Mouse (Mus musculus): ENCODE measurements at regions not wholly inside any gene's neighbourhood (a gene's known extent, or its start where the extent isn't known, plus 50 kb on each side); places are given as distances from the start of the nearest gene placed in this dataset.

DNA sequence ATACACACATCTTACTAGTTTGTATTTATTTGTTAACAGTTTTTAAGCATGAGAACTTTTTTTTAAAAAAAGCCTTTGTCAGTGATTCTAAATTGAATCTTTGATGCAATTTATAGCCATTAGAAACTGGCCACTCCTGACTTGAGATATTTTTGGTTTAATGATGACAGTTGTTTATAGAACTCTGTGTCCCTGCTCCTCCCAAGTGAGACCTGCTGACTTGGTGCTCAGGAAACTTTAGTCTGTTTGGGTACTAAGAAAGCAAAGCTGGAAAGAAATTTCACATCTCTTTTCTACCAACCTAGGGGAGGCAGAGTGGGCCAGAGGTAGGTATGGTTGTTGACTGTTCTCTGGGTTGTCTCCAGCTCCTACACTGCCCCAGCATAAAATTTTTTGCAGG, 214.0 kb upstream of the Nampt start:
- Histone ChIP-seq H3K27ac (peak overlapping the region; percentile 87), H3K27me3 (ENCODE audit: control insufficient read depth, insufficient read depth, low read length) (no peaks in the 10 kb centered on the region), H3K4me1 (ENCODE audit: control insufficient read depth, insufficient read depth, low read length) (peaks cover 3% of the 10 kb centered on the region; the same call in 1 of the 2 replicates), H3K36me3 (ENCODE audit: control insufficient read depth, insufficient read depth, low read length) (no peaks in the 10 kb centered on the region), H3K79me2 (replicated peaks; ENCODE audit: control insufficient read depth, insufficient read depth, low read length) (no peaks in the 10 kb centered on the region), H3K9ac (ENCODE audit: low read depth, low read length) (no peak overlapping the region), H3K4me3 (no peak overlapping the region)
- peak in 1 of 2 experiments; percentile 5 for DNase-seq
- intact Hi-C loops (cut with DNase I), result no loop called here
- TF ChIP-seq EP300 (IDR thresholded peaks at IDR 0.05; ENCODE audit: insufficient read depth, low read depth, low read length) (no peak), POLR2A (IDR thresholded peaks at IDR 0.05; ENCODE audit: insufficient read depth, low read depth, low read length) (no peak), CTCF (IDR thresholded peaks at IDR 0.05) (no peak)

- WGBS, result 73% methylated on average over 3 of the region's 3 CpGs
Measured at GRCm38 (mm10) chr12:32615000-32615399, 204.3 kb upstream of the Nampt start.

DNA sequence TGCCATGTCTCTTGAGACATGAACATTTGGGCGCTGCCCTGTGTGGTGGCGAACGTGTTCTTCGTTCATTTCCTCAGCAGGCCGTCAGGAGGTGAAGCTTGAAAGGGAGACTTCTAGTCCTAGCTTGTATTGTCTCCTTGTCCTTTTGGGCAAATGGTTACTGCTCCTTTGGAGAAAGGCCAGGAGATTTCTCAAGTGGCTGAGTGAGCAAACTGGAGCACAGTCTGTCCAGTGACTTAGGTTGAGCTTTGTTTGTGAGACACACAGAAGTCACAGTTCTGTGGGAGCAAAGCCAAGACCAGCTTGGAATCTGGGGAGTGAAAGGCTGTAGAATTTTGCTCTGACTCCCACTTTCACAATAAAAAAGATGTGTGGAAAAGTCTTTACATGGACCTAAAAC, 203.3 kb upstream of the Nampt start:
- Histone ChIP-seq H3K27ac (no peak overlapping the region), H3K79me2 (replicated peaks; ENCODE audit: control insufficient read depth, insufficient read depth, low read length) (no peaks in the 10 kb centered on the region), H3K4me1 (ENCODE audit: control insufficient read depth, insufficient read depth, low read length) (peaks cover 1% of the 10 kb centered on the region), H3K4me3 (no peak overlapping the region), H3K36me3 (ENCODE audit: control insufficient read depth, insufficient read depth, low read length) (no peaks in the 10 kb centered on the region), H3K27me3 (ENCODE audit: control insufficient read depth, insufficient read depth, low read length) (no peaks in the 10 kb centered on the region), H3K9ac (ENCODE audit: low read depth, low read length) (no peak overlapping the region)
- 76% methylated on average over 5 of the region's 5 CpGs for WGBS
- DNase-seq, result peak in 1 of 2 experiments; percentile 29
- intact Hi-C loops (cut with DNase I), result no loop called here
- TF ChIP-seq POLR2A (IDR thresholded peaks at IDR 0.05; ENCODE audit: insufficient read depth, low read depth, low read length) (no peak), CTCF (IDR thresholded peaks at IDR 0.05) (no peak), EP300 (IDR thresholded peaks at IDR 0.05; ENCODE audit: insufficient read depth, low read depth, low read length) (no peak)

More at GRCm38 (mm10) chr12:32615000-32615399, 204.3 kb upstream of the Nampt start:
- H3K4me3 ChIP-seq, result no peak overlapping the region
- DNase-seq, result no peak
- intact Hi-C loops (cut with DNase I), result no loop called here
- H3K9ac ChIP-seq (ENCODE audit: low read depth, low read length), result no peak overlapping the region
- H3K79me2 ChIP-seq (replicated peaks; ENCODE audit: control insufficient read depth, insufficient read depth, low read length), result no peaks in the 10 kb centered on the region
- no peak overlapping the region for H3K27ac ChIP-seq
- H3K36me3 ChIP-seq (ENCODE audit: control insufficient read depth, insufficient read depth, low read length), result no peaks in the 10 kb centered on the region
- H3K27me3 ChIP-seq (ENCODE audit: control insufficient read depth, insufficient read depth, low read length), result no peaks in the 10 kb centered on the region
- TF ChIP-seq POLR2A (IDR thresholded peaks at IDR 0.05; ENCODE audit: insufficient read depth, low read depth, low read length), result no peak
- TF ChIP-seq EP300 (IDR thresholded peaks at IDR 0.05; ENCODE audit: insufficient read depth, low read depth, low read length), result no peak
- no peak for TF ChIP-seq CTCF (IDR thresholded peaks at IDR 0.05)
- peaks cover 1% of the 10 kb centered on the region for H3K4me1 ChIP-seq (ENCODE audit: control insufficient read depth, insufficient read depth, low read length)

- Histone ChIP-seq H3K27me3 (ENCODE audit: control insufficient read depth, insufficient read depth, low read length) (no peaks in the 10 kb centered on the region), H3K36me3 (ENCODE audit: control insufficient read depth, insufficient read depth, low read length) (no peaks in the 10 kb centered on the region), H3K79me2 (replicated peaks; ENCODE audit: control insufficient read depth, insufficient read depth, low read length) (no peaks in the 10 kb centered on the region), H3K9ac (ENCODE audit: low read depth, low read length) (no peak overlapping the region), H3K4me3 (no peak overlapping the region), H3K4me1 (ENCODE audit: control insufficient read depth, insufficient read depth, low read length) (no peaks in the 10 kb centered on the region; the same call in 1 of the 2 replicates), H3K27ac (no peak overlapping the region)
- 58% methylated on average over 1 of the region's 1 CpGs for WGBS
- no peak for DNase-seq
- intact Hi-C loops (cut with DNase I), result no loop called here
- TF ChIP-seq CTCF (IDR thresholded peaks at IDR 0.05) (no peak), EP300 (IDR thresholded peaks at IDR 0.05; ENCODE audit: insufficient read depth, low read depth, low read length) (no peak), POLR2A (IDR thresholded peaks at IDR 0.05; ENCODE audit: insufficient read depth, low read depth, low read length) (no peak)
Measured at GRCm38 (mm10) chr12:32617031-32617430, 202.3 kb upstream of the Nampt start.

GRCm38 (mm10) chr12:32619830-32620229, 199.5 kb upstream of the Nampt start:
- H3K9ac ChIP-seq (ENCODE audit: low read depth, low read length), result no peak overlapping the region
- TF ChIP-seq EP300 (IDR thresholded peaks at IDR 0.05; ENCODE audit: insufficient read depth, low read depth, low read length), result no peak
- TF ChIP-seq POLR2A (IDR thresholded peaks at IDR 0.05; ENCODE audit: insufficient read depth, low read depth, low read length), result no peak
- no peak for TF ChIP-seq CTCF (IDR thresholded peaks at IDR 0.05)
- H3K4me3 ChIP-seq, result no peak overlapping the region
- H3K36me3 ChIP-seq (ENCODE audit: control insufficient read depth, insufficient read depth, low read length), result no peaks in the 10 kb centered on the region
- intact Hi-C loops (cut with DNase I), result no loop called here
- H3K79me2 ChIP-seq (replicated peaks; ENCODE audit: control insufficient read depth, insufficient read depth, low read length), result no peaks in the 10 kb centered on the region
- H3K27ac ChIP-seq, result no peak overlapping the region
- 71% methylated on average over 4 of the region's 4 CpGs for WGBS
- no peaks in the 10 kb centered on the region; the same call in 1 of the 2 replicates for H3K4me1 ChIP-seq (ENCODE audit: control insufficient read depth, insufficient read depth, low read length)
- DNase-seq, result no peak
- no peaks in the 10 kb centered on the region for H3K27me3 ChIP-seq (ENCODE audit: control insufficient read depth, insufficient read depth, low read length)

GRCm38 (mm10) chr12:32621739-32622138, 197.6 kb upstream of the Nampt start:
- H3K36me3 ChIP-seq (ENCODE audit: control insufficient read depth, insufficient read depth, low read length), result no peaks in the 10 kb centered on the region
- no peaks in the 10 kb centered on the region; the same call in 1 of the 2 replicates for H3K4me1 ChIP-seq (ENCODE audit: control insufficient read depth, insufficient read depth, low read length)
- intact Hi-C loops (cut with DNase I), result no loop called here
- WGBS, result 67% methylated on average over 5 of the region's 5 CpGs
- no peaks in the 10 kb centered on the region for H3K27me3 ChIP-seq (ENCODE audit: control insufficient read depth, insufficient read depth, low read length)
- H3K79me2 ChIP-seq (replicated peaks; ENCODE audit: control insufficient read depth, insufficient read depth, low read length), result no peaks in the 10 kb centered on the region
- TF ChIP-seq POLR2A (IDR thresholded peaks at IDR 0.05; ENCODE audit: insufficient read depth, low read depth, low read length) (no peak), EP300 (IDR thresholded peaks at IDR 0.05; ENCODE audit: insufficient read depth, low read depth, low read length) (no peak), CTCF (IDR thresholded peaks at IDR 0.05) (no peak)
- no peak for DNase-seq
- no peak overlapping the region for H3K9ac ChIP-seq (ENCODE audit: low read depth, low read length)
- H3K27ac ChIP-seq, result no peak overlapping the region
- no peak overlapping the region for H3K4me3 ChIP-seq

Data from heart, adult 2 months (tissue).